Mouse (Mus musculus) olfactory bulb, adult 2 months (tissue): ENCODE measurements at regions not wholly inside any gene's neighbourhood (a gene's known extent, or its start where the extent isn't known, plus 50 kb on each side); places are given as distances from the start of the nearest gene placed in this dataset.

ENCODE experiments used
- H3K27ac ChIP-seq: fragments of 200-500 bp; 2 replicates; pipeline ENCODE4 v1.5.1; 2012; ENCODE audit warnings: low read depth, low read length; ENCODE audit not compliant: insufficient read depth
- H3K4me1 ChIP-seq: fragments of 200-500 bp; 2 replicates; pipeline ENCODE4 v1.6.1; 2012; ENCODE audit warnings: low read length; ENCODE audit not compliant: control insufficient read depth, insufficient read depth
- H3K4me3 ChIP-seq: fragments of 200-500 bp; 2 replicates; pipeline ENCODE4 v1.5.1; 2012; ENCODE audit warnings: mild to moderate bottlenecking, low read depth, low read length, moderate library complexity; ENCODE audit not compliant: insufficient read depth
- CTCF ChIP-seq: fragments of 200-500 bp; IDR thresholded peaks from 2 replicates; pipeline ENCODE4 v1.5.1; 2012; ENCODE audit warnings: low read depth, mild to moderate bottlenecking, low read length, moderate library complexity; ENCODE audit not compliant: insufficient read depth
- POLR2A ChIP-seq: fragments of 200-500 bp; IDR thresholded peaks from 2 replicates; pipeline ENCODE4 v1.6.1; 2012; ENCODE audit warnings: mild to moderate bottlenecking, low read depth, low read length, moderate library complexity; ENCODE audit not compliant: insufficient read depth
- WGBS: fragments of 180-500 bp; shearing (Covaris S2); methylation state at CpG from one replicate; pipeline ENCODE4 v1.1.7; 2018; 5-methylcytosine and 5-hydroxymethylcytosine counted together

DNA sequence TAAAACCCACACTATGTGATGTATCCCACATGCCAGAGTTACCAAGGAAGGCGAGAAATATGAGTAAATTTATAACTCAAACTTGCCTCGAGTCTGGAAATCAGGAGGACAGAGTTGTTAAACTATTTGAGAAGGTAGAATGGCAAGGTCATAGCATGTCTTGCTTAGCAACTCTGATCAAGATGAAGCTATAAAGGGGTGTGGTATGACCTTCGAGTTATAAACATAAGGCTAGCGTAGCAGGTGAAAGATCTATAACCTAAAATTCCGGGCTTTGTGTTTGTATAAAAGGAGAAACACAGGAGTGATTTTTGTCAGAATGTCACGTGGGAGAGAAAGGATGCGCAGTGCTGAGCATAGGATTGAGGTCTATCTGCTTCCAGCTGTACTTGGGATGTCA, 490.0 kb downstream of the 1190002N15Rik start:
- Histone ChIP-seq H3K27ac (no peak overlapping the region), H3K4me1 (no peaks in the 10 kb centered on the region), H3K4me3 (no peak overlapping the region)
- TF ChIP-seq POLR2A (no peak), CTCF (no peak)
- WGBS, result 92% methylated on average over 7 of the region's 7 CpGs

DNA sequence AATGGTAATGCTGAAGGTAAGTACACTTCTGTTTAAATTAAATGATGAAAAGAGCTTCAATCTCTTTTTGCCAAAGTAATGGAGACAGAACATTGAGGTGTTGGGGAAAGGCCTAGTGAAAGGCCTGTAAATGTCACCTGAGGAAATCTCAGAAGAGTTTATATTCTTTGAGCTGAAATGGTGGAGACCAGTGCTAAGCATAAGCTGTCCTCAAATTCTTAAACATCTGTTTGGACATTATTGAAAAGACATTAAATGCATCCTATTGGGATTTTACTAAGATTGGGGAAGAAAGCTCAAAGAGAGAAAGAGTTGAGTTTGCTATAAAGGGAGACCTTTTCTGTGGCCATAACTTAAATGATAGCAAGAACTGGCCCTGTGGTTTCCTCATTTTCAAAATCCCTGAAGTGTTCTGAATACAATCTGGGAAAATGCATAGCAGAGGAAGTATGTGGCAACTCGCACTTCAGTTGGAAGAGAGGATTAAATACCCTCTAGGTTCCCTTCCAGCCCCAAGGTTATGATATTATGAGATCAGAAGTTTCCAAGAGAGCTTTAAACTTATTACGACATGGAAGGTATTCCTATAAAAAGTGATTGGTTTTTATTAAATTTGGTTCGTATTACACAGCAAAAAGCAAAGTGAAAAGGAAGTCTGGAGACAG, 492.3 kb downstream of the 1190002N15Rik start:
- H3K27ac ChIP-seq, result no peak overlapping the region
- H3K4me3 ChIP-seq, result no peak overlapping the region
- H3K4me1 ChIP-seq, result no peaks in the 10 kb centered on the region
- TF ChIP-seq CTCF (no peak), POLR2A (no peak)
- WGBS, result 90% methylated on average over 3 of the region's 3 CpGs

DNA sequence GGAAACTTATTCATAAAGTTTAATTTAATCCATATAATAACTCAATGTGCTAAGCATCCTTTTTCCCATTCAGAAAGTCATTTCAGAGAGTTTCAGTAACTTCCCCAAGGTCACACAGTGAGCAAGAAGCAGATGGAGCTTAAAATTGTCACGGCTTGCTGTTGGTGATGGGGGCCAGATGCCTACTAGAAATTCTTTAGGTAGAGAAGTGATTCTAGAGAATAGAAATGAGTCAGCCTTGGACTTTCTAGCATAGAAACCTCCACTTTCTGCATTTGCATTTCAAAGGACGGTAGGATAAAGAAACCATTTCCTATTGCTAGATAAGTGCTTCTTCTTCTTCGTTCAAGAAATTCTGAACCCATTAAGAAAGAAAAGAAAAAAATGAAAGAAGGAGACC, 514.1 kb downstream of the 1190002N15Rik start:
- 50% methylated on average over 3 of the region's 3 CpGs for WGBS
- no peak overlapping the region for H3K27ac ChIP-seq
- no peak overlapping the region for H3K4me3 ChIP-seq
- H3K4me1 ChIP-seq, result no peaks in the 10 kb centered on the region
- TF ChIP-seq CTCF, result no peak
- no peak for TF ChIP-seq POLR2A

DNA sequence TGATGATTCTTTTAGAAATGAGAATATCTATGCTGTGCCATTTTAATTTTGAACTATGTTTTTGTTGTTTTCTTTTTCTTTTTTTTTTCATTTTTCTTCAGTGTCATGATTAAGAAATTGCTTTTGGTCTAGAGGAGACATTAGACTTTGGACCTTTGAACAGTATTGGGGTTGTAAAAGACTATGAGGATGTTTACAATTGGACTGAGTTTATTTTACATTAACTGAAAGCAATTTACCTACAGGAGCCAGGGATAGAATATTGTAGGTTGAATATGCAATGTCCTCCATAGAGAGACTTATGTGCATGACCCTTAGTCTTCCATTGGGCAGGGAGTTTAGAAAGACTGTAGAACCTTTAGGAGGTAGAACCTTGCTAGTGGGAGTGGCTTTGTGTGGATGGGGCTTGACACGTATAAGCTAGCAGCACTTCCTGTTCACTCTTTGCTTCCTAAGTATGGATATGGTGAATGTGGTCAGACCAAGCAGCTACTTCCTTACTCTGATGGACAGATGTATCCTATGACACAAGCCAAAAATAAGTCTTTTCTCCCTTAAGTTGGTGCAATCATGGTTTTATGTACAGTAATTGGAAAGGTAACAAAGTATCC, 516.5 kb downstream of the 1190002N15Rik start:
- no peak overlapping the region for H3K4me3 ChIP-seq
- H3K27ac ChIP-seq, result no peak overlapping the region
- no peaks in the 10 kb centered on the region for H3K4me1 ChIP-seq
- TF ChIP-seq CTCF (no peak), POLR2A (no peak)
- WGBS, result 77% methylated on average over 1 of the region's 1 CpGs

DNA sequence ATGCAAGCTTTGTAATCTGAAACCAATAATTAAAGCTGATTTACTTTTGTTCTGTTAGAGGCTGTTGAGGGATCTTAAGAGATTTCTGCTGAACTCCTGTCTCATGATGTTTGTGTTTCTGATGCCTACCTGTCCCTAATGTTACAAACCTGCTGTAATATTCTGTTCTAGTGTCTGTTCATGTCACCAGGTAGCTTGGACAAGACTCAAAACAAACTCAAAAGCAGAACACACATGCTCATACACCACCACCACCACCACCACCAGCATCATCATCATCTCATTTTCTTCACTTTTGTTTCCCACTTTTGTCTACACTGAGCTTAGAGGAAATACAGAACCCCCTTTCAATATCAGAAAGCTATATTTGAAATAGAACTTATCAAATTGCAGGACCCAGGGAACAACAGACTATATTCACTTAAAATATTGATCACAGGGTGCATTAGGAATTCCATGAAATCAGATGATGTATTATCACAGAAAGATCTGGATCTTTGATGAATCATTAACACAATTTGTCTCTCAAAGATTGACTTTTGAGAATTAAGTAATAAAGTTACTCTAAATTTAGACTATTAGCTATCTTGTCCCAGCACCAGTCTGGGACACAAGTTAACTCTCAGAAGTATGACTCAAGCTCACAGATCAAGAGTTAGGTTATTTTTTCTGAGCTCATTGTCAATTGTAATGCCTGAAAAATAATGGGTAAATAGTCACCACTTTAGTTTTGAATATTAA, 521.0 kb downstream of the 1190002N15Rik start:
- Histone ChIP-seq H3K27ac (no peak overlapping the region), H3K4me3 (no peak overlapping the region), H3K4me1 (no peaks in the 10 kb centered on the region)
- TF ChIP-seq CTCF, result no peak

DNA sequence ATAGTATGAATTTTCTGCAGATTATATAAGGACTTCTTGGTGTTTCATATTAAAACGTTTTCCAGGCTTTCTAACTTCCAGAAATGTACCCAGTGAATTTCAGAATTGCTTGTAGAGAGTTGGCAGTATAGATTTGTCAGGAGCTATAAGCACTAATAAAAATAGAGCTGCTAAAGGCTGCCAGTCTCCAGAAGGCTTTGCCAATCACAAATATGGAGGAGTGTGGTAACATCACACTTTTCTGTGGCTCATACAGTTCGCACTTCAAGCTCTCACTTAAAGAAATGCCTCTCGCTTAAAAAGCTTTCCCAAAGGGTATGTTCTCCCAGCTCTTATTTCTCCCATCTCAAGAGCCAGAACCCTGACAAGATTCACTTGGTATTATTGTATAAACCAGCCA, 545.7 kb downstream of the 1190002N15Rik start:
- H3K4me3 ChIP-seq, result no peak overlapping the region
- H3K4me1 ChIP-seq, result no peaks in the 10 kb centered on the region
- no peak overlapping the region for H3K27ac ChIP-seq
- WGBS, result 75% methylated on average over 3 of the region's 3 CpGs
- TF ChIP-seq CTCF (no peak), POLR2A (no peak)

DNA sequence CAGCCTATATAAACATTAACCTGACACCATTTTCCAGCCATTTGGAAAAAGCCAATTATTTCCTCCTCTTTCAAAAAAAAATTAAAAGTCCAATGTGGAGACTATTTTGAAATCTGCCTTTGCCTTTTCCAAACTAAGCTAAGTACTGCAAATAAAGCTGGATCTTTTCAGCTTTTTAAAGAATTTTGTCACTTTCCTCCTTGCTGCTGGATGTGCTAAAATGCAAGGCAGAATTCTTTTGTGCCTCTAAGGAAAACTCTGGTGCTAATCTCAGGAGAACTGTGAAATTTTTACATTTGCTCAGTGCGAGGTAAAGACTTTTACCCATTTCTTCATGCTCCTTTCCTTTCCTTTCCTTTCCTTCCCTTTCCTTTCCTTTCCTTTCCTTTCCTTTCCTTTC, 546.7 kb downstream of the 1190002N15Rik start:
- 79% methylated on average over 1 of the region's 1 CpGs for WGBS
- Histone ChIP-seq H3K4me1 (no peaks in the 10 kb centered on the region), H3K27ac (no peak overlapping the region), H3K4me3 (no peak overlapping the region)
- no peak for TF ChIP-seq POLR2A
- TF ChIP-seq CTCF, result no peak

DNA sequence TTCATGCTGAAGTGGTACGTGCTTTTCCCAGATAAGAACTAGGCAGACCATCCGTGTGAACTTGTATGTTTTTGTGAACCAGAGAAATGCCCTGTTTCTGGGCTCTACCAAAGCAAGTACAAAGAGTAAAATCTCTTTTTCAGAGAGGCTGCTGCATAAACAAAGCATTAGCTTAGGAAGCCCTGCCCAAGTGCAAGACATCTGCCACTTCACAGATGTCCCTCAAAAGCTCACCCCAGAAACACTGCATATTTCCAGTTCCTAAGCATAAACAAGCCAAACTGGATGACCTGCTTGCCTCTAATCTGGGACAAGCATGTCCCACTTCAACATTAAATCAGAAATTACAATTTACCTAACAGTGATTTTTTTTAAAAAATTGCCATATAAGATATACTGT, 556.7 kb downstream of the 1190002N15Rik start:
- H3K4me1 ChIP-seq, result no peaks in the 10 kb centered on the region
- H3K27ac ChIP-seq, result no peak overlapping the region
- no peak for TF ChIP-seq CTCF
- TF ChIP-seq POLR2A, result no peak
- WGBS, result 88% methylated on average over 2 of the region's 2 CpGs
- H3K4me3 ChIP-seq, result no peak overlapping the region

DNA sequence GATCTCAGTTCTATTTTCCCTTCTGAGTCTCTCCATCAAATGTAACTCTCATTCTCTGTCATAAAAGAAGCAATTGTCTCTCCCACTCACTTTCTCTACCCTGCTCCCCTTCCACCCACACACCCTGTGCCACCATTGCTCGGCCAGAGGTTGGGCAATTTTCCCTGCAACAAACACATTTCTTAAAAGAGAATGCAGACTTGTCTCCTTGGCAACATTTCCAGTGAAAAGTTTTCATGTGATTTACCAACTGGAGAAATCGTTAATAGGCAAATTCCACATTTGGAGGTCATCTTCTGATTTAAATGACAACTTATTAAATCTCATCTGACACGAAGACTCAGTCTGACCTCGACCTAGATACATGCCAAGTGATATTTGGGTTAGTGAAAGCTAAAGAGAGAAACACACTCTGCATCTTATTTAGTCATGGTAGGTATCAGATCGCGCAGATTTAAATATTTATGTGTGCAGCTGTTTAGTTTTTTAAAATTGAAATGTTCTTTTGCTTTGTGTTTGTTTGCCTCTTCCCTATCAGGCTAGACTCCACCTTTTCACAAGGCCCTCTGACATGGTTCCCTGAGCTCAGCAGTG, 568.1 kb downstream of the 1190002N15Rik start:
- H3K4me1 ChIP-seq, result no peaks in the 10 kb centered on the region; the same call in 1 of the 2 replicates
- H3K27ac ChIP-seq, result no peak overlapping the region
- 48% methylated on average over 6 of the region's 6 CpGs for WGBS
- TF ChIP-seq CTCF (no peak), POLR2A (no peak)
- H3K4me3 ChIP-seq, result no peak overlapping the region
